Mouse (Mus musculus) left cerebral cortex, adult 11 months (tissue): ENCODE results near the gene Chmp4b.

Experiments used
- DNase-seq: peaks from one replicate; pipeline ENCODE4 v3.0.0; 2022; ENCODE audit warnings: low spot score

The Chmp4b gene

DNA sequence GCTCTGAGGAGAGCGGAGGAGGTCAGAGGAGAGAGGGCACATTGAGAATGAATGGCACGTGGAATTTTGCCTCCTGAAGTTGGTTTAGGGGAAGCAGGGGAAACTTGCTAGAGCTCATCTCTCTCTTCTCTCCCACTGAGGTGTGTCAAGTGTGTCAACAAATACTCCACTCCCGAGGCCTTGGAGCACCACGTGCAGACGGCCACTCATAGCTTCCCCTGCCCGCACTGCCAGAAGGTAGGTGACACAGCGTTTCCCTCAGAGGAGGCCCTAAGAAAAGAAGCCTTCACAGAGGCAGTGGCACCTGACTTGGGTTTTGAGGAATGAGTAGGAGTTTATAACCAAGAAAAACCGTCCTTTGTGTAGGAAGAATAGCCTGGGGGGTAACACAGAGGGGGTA, 10.3 kb upstream of the Chmp4b start:
- DNase-seq, result no peak

DNA sequence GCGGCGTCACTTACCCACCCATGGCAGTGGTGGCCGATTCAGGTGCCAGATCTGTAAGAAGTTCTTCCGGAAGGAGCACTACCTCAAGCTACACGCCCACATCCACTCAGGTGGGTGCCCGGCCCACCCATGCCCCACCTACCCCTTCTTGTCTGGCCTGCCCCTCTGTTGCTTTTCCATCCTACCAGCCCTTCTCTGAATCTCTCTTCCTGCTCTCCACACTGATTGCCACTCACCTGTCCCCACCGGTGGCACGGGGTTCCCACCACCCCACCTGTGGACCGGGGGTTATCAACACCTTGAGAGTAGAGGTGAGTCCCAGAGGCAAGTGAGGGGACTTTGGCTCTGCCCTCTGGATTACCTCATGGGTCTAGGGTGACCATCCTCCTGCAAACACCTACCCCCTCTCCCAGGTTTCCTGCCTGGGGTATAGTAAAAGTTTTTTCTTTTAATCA, 9.5 kb upstream of the Chmp4b start:
- no peak for DNase-seq

- no peak for DNase-seq
These were observed 8.7 kb upstream of the Chmp4b start for GRCm38 (mm10) chr2:154642712-154643385.

GRCm38 (mm10) chr2:154646634-154647033, 4.9 kb upstream of the Chmp4b start:
- DNase-seq, result no peak

DNA sequence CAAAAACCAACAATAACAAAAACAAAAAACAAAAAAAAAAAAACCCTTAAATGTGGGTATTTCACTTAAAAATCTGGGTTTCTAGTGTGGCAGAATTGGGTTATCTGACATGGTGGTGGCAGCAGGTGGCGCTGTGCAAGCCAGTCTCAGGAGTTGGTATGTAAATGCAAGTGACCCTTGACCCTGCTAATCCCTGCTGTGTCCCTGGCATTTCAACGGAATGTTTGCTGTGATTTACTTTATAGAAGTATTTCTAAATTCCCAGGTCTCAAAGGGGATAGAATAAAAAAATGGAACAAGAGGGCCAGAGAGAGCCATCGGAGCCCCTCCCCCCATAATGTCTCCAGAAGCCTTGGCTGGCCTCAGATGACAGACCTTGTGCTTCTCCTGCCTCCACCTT, 3.4 kb upstream of the Chmp4b start:
- DNase-seq, result no peak

DNA sequence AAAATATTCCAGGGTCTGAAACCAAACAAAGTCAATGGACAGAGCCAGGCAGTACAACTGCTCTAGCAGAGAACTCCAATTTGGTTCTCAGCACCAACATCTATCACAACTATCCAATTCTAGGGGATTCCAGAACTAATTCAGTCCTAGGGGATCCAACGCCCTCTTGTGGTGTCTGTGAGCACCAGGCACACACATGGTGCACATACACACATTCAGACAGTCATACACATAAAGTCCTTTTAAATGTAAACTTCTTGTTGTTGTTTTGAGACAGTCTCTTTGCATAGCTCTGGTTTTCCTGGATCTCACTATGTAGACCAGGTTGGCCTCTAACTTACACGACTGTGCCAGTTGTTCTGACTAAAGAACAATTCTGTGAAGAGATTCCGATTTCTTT, 1.1 kb upstream of the Chmp4b start:
- no peak for DNase-seq

- no peak for DNase-seq
These were observed 3.5 kb downstream of the Chmp4b start for GRCm38 (mm10) chr2:154654976-154655375.

- no peak for DNase-seq
These were observed 4.4 kb downstream of the Chmp4b start for GRCm38 (mm10) chr2:154655878-154656414.

DNA sequence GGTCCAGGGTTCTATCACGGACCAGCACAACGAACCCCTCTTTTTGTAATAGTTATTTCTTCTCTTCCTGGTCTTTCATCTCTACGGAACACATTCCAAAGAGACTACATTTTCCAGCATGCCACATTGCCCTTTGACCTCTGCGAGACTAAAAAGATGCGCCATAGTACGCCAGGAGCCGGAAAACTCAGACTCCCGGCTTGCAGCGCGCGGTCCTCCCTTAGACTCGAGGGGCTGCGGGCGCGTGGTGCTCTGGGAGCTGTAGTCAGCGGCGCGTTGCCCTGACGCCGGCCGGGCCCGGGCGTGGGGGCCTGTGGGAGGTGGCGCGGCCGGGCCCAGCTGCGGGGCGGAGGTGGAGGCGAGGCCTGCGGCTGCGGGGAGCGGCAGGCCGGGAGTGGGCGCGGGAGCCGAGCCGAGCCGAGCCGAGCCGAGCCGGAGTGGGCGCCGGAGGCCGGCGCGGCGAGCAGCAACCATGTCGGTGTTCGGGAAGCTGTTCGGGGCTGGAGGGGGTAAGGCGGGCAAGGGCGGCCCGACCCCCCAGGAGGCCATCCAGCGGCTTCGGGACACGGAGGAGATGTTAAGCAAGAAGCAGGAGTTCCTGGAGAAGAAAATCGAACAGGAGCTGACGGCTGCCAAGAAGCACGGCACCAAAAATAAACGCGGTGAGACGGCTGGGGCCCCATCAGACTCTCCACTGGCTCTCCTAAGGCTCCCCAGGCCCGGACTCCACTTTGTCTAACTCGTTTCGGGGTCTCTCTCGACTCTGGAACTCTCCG, 5.4 kb downstream of the Chmp4b start:
- peak; percentile 98 for DNase-seq

DNA sequence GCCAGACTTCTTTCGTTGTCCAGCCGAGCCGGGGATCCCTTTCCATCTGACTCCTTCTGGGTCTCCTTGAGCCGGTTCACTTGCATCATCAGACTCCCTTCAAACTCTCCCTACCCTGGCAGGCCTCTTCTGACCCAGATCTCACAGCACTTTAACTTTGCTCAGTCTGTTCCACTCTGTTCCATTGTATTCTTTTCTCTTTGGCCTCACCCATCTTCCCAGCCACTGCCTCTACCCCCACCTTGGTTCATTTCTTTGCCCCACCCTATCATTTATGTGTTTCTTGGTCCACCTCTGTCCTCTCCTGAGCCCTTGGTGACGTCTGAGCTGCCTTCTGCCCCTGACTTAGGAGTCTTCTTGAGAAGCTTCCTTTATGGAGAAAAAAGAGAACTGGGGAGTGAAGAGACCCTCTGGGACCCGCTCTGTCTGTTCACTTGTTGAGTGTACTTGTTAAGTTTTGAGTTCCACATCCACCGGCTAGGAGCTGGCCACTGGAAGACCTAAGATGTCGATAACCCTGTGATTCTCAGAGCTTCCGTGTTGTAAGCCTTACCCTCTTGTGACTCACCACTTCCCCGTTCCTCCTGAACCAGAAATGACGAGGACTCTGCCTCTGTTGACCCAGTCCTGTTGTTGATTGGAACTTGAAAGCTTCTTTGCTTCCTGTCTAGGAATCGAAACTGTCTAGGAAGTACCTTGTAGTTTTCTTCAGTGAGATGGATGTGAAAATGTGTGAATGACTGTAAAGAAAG, 6.2 kb downstream of the Chmp4b start:
- no peak for DNase-seq

DNA sequence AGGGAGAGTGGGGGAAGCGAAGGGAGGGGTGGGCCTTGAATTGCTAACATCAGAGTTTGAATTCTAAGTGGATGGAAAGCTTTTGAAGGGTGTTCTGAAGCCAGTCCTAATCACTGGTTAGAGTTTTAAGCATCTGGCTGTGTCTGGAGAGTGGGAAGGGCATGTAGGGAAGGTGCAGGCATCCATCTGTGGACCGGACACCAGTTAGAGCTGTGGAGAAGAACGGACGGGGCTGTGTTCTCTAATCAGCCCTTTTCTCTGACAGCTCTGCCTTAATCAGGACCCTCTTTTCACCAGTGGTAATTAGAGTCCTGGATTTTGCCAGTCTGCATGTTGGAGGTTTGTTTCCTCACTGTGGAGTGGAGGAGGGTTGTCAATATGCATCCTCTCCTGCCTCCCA, 7.6 kb downstream of the Chmp4b start:
- no peak for DNase-seq

- no peak for DNase-seq
These were observed 8.1 kb downstream of the Chmp4b start for GRCm38 (mm10) chr2:154659531-154660074.

DNA sequence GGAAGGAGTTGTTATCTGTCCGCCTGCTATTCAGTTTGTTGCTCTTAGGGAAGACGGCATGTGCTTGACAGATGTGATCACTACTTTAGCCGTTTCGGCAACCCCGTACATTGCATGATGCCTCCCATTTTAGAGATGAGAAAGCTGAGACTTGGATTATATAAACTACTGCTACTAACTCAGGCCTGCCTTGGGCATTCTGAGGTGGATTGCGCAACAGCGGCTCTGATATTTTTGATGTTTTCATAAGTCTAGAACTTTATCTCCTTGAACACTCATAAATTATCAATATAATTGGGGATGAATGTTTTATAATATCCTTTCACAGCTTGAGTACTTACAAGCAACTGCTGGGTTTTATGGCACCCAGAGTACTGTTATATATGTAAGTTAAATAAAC, 17.2 kb downstream of the Chmp4b start:
- no peak for DNase-seq

GRCm38 (mm10) chr2:154670106-154670505, 18.6 kb downstream of the Chmp4b start:
- DNase-seq, result no peak

GRCm38 (mm10) chr2:154670741-154671140, 19.2 kb downstream of the Chmp4b start:
- DNase-seq, result no peak

GRCm38 (mm10) chr2:154674008-154674407, 22.5 kb downstream of the Chmp4b start:
- no peak for DNase-seq

DNA sequence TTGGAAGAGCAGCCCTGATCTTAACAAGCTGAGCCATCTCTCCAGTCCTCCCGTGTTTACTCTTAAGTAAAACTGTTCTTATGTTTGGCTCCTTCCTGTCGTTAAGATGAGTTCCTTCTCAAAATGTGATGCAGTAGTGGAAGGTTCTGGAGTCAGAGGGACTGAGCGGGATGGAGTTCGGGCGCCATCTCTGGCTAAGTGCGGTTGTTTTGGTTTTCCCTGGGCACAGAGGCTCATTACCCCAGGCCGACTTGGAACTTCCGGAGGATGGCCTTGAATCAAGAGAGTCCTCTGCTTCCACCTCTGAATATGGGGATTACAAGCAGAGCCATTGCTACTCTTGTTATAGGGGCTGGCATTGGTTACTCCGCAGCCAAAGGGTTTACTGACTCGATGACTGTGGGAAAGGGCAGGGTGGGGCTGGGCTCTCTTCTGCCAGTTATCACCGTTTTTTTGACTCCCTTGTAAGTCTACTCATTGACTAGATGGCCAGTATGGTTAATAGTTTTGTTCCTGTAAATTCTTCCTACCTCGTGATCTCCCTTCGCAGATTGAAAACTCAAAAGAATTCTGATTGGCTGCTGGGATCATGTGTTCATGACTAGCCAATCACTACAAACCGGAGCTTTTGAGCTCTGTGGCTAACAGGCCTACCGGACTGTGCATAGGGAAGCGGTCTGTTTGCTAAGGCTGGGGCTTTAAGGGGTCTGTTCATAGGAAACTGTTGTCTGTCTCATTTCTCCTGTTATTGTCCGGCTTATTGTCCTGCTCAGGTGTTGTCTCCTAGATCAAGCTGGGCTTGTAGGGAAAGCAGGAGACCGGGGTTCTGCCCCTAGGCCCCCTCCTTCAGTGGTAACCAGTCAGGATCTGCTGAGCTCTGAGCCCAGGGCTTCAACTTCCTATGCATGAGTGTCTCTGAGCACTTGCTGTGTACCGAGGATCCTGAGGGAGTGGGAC, 25.4 kb downstream of the Chmp4b start:
- no peak for DNase-seq

DNA sequence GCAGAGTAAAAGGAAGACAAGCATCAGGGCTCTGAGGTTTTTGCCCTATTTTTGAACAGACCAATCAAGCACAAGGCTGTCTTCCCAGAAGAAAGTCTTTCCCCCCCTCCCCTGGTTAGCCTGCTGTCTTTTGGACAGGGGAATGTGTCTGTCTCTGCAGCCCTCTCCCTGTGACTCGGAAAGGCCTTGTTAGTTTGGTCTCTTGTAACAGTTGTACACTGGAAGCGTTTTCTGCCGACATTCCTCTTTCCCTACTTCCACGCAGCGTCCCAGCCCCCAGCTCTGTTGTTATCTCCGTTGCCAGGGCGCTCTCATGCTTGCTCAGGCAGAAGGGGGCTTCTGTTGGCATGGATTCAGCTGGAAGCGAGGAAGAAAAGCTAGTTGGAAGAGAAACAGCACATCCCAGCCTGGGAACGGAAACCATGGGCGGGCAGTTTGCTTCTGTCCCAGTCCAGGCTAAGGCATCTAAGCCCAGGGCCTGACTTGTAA, 26.2 kb downstream of the Chmp4b start:
- DNase-seq, result no peak

- DNase-seq, result no peak
These were observed 27.5 kb downstream of the Chmp4b start for GRCm38 (mm10) chr2:154678995-154679394.

- no peak for DNase-seq
These were observed 28.8 kb downstream of the Chmp4b start for GRCm38 (mm10) chr2:154680337-154680736.

DNA sequence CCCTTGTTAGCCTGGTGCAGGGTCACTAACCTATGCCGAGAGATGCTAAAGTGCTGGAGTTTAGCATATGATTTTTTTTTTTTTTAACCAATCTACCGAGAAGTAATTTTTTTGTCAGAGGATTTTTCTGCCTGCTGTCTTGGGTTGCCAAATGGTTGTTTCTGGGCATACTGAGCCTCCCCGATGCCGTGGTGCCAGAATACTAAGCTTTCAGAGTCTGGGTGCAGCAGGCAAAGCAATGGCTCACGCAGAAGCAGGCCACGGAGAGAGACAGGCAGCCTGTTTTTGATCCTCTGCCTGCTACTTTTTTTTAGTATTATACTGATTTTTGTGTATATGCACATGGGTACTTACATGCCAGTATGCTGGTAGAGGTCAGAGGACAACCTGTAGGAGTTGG, 29.4 kb downstream of the Chmp4b start:
- DNase-seq, result no peak
